Mouse (Mus musculus) B cell, adult 2 months (primary cell): Measurements from ENCODE around the gene AC161166.1.
A peak's percentile ranks its signal among the peaks of the same experiment; 100 is the strongest.
"Not testable (repeated sequence)": the region's sequence is repeated elsewhere in the genome, so short reads cannot be mapped to it uniquely, and the experiment has no call there.

ENCODE experiments used
- DNase-seq, 2 experiments: peaks; one replicate each; pipeline ENCODE4 v3.0.0; 2022

The AC161166.1 gene

DNA sequence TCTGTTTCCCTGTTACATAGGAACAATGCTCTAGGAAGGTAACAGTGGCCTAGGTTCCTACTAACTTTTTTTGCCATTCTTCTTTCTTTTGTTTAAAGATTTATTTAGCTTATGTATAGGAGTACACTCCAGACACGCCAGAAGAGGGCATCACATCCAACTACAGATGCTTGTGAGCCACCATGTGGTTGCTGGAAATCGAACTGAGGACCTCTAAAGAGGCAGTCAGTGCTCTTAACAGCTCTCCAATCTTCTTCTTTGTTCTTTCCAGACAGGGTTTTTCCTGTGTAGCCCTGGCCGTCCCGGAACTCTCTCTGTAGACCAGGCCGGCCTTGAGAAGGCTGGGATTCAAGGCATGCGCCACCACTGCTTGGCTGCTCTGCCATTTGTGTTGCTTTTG, 12.7 kb upstream of the AC161166.1 start:
- DNase-seq, result no peak

DNA sequence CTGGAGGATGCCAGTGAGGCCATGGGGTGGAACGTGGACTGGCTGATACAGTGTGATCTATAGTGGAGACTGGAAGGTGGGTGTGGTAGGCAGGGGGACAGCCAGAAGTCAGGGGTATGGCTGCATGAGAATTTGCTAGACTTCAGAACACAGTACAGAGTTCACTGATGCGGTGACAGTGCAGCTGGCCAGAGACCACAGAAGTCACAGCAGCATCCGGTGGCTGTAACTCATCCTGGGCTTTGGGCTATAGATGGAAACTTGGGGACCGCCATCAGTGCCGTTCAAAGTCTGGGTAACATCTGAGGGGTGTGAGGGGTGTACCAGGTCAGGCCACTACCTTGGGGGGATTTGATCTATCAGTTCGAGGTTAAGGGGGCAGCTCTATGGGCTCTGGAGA, 11.5 kb upstream of the AC161166.1 start:
- DNase-seq, result no peak

DNA sequence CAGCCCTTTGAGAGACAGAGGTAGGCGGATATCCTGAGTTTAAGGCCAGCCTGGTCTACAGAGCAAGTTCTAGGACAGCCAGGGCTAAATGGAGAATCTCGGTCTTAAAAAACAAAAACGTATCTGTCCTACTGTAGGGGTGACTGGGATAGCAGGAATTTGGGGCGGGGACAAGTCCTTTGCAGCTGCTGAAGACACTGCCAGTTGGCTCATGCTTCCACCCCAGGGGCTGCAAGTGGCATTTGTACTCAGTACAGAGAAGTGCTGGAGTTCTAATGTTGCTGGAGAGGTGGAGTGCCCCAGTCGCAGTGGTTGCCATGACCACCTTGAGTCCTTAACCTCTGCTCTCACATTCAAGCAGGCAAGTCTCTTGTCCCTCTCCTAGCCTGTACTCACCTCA, 10.6 kb upstream of the AC161166.1 start:
- no peak for DNase-seq

DNA sequence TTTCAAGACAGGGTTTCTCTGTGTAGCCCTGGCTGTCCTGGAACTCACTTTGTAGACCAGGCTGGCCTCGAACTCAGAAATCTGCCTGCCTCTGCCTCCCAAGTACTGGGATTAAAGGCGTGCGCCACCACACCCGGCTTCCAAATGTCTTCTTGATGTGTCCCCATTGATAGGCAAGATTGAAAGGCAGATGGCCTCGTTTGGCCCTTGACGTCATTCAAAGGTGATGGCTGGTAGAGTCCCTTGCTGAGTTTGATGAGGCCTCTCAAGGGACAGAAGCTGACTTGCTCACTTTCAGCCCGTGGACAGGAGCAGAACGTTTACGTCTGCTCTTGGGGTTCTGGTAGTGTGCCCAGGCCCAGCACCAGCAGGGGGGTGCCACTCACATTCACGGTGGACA, 7.8 kb upstream of the AC161166.1 start:
- not testable (repeated sequence) for DNase-seq

DNA sequence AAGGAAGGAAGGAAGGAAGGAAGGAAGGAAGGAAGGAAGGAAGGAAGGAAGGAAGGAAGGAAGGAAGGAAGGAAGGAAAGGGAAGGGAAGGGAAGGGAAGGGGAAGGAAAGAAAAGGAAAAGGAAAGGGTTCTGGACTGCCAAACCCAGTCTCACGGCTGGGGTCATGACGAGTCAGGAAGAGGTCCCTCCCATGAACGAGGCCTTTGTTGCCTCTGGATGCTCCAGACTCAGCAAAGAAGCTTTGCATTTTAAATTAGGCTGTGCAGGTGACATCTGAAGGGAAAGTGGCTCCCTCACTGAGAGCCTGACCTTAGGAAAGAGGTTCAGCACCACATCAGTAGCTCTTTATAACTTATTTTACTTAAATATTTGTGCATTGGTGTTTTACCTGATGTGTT, 6.9 kb upstream of the AC161166.1 start:
- no peak for DNase-seq

DNA sequence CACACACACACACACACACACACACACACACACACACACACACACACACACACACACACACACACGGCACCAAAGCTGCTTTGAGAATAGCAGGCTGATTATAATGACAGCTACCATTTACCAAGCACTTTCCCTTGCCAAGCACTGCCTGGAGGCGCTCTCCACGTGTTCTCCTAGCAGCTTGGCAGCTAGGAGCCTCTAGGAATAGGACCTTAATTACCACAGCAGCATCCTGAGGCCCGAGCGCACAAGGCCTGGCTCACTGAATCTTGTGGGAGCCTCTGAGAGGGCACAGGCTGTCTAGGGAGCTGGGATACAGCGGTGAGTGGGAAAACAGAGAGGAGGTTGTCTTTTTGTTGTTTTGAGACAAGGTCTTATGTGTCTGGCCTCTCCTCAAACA, 5.4 kb upstream of the AC161166.1 start:
- no peak for DNase-seq

DNA sequence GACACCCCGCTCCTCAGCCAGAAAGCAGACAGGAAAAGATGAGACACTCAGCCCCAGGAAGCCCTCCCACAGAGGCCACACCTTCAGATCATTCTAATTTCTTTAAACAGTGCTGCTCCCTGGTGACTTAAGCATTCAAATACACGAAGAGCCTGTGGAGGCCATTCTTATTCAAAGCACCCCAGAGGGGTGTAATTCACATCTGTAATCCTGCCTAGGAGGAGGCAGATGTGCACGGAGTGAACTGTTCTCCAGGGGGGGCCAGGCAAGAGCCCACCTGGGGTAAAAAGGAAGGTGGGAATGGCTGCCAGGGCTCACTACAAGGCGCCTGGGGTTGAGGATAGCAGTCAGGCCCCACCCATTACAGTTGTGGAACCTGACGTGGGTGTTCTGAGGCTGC, 4.8 kb upstream of the AC161166.1 start:
- no peak for DNase-seq

DNA sequence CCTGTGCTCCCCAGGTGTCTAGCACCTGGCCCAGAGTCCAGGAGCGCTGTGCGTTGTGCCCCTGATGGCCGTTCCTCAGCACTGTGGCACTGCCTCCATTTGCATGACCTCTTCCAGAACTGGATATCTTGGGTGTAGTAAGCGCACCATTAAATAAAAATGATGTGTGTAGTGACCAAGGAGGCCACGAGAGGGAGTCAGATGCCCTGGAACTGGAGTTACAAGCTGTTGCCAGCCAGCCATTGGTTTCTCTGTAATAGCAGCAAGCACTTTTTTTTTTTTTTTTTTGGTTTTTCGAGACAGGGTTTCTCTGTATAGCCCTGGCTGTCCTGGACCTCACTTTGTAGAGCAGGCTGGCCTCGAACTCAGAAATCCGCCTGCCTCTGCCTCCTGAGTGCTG, 4.1 kb upstream of the AC161166.1 start:
- DNase-seq, result peak; percentile 51 to 58

DNA sequence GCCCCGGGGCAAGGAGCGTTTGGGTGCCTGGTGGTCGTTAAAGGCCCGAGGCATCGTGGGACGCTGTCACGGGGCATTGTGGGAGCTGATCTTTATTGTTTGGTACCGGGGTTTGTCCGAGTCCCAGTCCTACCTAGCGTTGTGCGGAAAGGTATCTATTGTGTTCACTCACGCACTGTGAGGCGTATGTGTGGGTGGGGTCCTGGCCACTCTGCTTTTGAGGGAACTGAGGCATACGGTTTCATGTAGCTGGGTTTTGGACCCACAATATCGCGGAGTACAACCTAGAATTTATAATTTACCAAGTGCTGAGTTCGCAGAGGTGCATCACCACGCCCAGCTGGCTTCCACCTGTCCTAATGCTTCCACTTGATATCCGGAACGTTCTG, 4.5 kb downstream of the AC161166.1 start:
- DNase-seq, result no peak

DNA sequence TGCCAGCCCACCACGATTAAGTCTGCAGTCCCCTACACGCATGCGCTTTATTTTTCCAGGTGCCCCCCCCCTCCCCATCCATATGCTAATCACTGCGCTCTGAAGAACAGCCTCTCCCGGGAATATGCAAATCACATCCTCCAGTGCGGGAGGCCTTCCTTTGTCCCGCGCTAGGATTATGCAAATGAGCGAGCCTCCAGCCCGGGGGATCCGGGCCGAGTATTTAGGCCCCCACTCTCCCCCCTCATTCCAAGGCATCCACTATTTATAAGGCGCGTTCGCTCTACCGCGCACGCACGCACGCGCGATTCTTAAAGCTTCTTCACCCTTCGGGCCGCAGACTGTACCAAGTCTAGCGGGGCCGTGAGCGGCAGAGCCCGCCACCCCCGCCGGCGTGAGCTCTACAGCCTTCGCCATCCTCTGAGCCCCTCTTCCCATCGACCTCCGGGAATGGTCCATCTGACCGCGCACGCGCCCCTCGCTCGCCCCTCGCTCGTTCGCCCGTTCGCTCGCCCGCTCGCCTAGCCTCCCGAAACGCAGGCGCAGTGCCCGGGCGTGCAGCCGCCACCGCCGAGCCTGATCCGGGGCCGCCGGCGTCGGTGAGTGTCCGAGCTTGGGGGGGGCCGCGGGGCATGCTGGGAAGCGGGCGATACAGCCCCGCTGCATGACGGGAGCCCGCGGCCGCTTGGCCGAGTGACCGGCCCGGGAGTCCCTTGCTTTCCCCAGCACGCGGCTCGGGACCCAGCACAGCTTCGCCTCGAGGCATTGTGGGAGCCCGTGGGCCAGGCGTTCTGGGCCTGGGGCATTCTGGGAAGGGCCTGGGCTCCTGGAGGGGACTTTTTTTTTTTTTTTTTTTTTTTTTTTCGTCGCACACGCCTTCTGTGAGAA, 5.2 kb downstream of the AC161166.1 start, which contains the start of gene Zfp428:
TSS of gene Zfp428 (plus strand) at position 169 of the 888 bp plus-strand sequence.
- DNase-seq, result peak; percentile 65 to 70

DNA sequence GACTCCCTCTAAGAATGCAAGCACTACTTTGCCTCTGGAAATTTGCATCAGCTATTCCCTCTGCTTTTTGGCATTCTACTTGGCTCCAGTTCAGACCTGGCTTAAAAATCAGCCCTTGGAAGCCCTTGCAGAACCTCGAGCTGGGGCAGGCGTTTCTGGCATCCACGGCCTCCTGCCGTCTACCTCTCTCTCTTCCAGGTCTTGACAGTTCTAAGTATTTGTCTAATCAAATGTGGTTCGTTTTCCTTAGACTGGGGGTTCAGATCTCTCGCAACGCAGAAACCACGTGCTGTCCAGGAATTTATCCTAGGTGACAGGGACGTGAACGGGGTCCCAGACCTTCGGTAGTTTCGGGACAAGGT, 5.8 kb downstream of the AC161166.1 start:
- no peak for DNase-seq

DNA sequence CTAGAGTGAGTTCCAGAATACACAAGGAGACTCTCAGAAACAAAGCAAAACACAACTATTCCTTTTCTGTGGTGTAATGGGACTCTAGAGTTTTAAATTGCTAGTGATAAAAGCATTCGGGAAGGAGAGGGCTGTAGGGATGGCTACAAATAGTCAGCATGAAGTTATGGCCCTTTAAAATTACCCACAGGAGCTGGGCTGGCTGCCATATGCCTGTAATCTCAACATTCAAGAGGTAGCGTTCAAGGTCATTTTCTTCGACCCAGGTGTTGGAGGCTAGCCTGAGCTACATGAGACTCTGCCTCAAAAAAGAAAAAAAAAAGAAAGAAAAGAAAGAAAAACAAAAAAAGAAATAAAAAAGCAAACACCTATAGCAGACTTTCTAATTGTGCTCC, 6.2 kb downstream of the AC161166.1 start:
- no peak for DNase-seq

DNA sequence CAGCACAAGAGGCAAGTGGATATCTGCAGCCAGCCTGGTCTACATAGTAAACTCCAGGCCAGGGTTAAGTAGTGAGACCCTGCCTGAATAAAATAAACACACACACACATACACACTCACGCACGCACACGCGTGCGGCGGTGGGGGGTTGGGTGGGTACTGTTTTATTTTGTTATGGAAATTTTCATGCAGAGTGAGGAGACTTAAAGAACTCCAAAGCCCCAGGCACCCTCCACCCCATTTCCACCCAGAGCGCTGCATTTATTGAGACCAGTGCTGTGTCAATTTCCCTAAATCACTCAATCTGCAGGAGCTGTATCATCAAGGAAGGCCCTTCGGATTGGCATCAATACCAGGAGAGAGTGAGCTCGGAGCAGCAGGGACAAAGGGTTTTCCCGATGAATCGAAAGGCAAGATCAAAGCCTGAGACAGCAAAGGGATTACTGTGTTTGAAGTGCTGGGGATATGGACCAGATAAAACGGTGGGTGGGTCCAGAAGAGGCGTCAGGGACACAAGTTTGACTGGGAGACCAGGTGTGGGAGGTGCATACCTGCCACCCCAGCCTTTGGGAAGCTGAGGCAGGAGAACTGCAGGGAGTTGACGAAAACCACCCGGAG, 6.7 kb downstream of the AC161166.1 start:
- DNase-seq, result no peak

DNA sequence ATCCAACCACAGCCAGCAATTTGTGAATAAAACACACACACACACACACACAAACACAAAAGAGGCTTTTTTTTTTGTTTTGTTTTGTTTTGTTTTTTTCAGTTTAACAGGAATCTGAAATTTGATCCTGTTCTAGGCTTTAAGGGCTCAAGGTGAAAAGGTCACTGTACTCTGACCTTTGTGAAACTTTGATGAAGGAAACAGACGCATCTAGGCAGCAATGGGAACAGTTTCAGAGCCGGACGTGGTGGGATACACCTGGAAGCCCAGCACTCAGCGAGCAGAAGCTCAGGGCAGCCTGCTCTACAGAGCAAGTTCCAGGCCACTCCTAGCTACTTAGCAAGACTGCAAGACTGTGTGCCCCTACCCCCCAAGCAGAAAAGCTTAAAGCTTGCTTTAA, 7.4 kb downstream of the AC161166.1 start:
- no peak for DNase-seq

DNA sequence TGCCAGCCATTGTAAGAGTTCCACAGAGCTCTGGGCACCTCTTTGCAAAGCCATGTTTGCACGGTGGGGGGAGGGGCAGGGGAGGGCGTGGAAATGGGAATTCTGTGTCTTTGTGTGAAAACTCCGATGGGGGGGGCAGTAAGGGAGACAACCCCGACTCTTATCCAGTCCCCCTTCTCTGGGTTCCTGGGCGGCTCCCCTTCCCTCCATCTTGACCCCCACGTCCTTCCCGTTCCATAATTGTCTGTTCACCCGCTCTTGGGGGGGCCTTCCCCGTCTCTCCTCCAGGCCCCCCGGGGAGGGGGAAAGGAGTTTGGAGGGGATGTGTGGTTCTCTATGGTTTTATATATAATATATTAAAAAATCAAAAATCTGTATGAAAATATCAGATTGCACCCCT, 8.3 kb downstream of the AC161166.1 start:
- DNase-seq, result no peak

DNA sequence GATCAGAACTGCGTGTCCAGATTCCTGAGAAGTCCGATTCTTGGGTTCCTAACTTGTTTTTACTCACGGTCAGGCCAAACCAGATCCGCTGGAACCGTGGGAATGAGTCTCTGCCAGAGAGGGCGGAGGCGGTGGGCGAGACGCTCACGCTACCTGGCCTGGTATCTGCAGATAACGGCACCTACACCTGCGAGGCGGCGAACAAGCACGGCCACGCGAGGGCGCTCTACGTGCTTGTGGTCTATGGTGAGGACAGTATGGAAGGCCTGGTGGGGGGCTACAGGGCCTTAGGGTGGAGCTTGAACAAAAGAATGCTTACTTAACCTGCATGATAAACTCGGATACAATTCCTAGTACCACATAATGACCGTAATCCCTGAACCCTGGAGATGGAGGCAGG, 10.8 kb downstream of the AC161166.1 start:
- DNase-seq, result peak; percentile 55 to 58

DNA sequence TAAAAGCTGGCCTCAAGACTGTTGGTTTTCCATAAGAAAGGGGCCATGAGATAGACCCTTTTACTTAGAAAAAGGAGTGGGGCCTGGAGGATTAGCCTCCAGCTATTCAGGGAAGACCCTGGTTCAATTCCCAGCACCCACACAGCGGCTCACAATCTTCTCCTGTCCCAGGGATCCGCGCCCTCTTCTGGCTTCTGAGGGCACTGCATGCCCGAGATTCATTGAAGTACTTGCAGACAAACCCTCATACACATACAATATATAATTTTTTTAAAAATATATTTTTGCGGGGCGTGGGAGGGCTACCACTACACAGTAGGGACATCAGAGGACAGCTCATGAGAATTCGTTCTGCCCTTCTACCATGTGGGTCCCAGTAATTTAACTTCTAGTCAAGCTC, 11.3 kb downstream of the AC161166.1 start:
- peak; percentile 72 for DNase-seq

DNA sequence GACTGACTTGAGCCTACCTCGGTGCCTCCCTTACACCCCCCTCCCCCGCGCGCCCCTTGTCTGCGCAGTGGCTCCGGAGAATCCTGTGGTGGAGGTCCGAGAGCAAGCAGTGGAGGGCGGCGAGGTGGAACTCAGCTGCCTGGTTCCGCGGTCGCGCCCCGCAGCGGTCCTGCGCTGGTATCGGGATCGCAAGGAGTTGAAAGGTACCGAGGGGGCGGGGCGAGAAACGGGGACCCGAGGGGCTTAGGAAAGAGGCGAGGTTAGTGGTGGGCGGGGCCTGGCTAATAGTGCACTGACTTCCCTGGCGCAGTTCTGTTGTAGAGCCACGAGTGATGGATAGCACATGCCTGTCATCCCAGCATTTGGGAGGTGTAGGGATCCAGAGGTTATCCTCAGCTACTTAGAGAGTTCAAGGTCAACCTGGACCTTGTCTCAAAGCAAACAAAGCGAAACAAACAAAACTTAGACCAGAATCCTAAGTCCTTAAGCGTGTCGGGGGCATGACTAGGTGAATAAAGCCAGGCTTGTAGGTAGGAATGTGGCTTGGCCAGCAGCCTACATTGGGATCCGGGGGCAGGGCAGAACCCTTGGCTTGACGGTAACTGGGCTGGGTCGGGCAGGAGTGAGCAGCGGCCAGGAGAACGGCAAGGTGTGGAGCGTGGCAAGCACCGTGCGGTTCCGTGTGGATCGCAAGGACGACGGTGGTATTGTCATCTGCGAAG, 12.2 kb downstream of the AC161166.1 start:
- peak; percentile 35 for DNase-seq

DNA sequence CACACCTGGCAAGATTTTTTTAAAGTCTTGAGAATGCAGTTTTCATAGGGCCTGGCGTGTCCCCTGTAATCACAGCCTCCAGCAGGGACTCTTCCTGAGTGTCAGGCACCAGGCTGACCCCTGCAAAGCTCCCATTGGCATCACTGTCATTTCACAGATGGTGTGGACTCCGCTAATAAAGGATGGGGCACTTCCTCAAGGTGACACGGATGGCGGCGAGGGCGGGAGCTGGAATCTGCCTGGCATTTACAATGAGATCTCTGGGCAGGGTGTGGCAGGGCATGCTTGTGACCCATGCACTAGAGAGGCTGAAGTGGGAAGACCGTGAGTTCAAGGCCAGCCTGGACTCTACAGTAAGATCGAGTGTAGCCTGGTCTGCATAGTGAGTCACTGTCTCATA, 24.0 kb downstream of the AC161166.1 start:
- no peak for DNase-seq

DNA sequence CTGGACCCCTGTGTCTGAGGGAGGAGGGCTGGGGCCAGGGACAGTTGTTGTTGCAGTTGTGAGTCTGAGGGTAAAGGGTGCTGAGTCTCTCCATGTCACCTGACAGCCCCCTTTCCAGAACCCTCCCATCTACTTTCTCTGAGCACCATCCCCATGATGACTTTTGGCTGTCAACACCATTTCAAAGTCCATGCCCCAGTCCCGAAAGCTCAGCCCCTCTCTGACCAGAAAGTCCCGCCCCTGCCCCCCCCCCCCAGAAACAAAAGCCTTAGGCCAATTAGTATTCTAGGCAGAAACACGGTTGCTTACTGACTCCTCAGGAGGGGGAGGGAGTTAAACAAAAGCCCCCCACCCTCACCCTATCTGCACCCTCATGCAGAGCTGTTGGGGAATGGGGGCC, 24.9 kb downstream of the AC161166.1 start:
- no peak for DNase-seq

DNA sequence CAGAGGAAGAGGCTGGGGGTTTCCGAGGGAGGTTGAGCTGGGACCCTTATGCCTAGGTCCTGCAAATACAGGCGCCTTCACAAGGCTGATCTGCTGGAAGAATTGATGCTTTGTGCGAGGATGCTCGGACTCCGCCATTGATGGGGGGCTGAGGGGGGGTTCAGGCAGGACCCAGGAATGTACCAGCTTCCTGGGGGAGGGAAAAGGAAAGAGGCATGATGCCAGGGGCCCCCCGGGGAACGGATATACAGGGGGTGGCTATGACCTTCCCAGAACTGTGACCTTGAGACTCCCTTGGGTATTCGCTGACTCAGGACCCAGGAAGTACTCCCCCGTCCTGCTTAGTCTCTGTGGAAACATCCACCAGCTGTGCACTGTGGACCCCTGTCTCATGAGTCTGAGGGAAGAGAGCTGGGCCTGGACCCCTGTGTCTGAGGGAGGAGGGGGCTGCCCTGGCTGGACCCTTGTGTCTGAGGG, 25.6 kb downstream of the AC161166.1 start:
- DNase-seq, result peak in 1 of 2 experiments; percentile 0

DNA sequence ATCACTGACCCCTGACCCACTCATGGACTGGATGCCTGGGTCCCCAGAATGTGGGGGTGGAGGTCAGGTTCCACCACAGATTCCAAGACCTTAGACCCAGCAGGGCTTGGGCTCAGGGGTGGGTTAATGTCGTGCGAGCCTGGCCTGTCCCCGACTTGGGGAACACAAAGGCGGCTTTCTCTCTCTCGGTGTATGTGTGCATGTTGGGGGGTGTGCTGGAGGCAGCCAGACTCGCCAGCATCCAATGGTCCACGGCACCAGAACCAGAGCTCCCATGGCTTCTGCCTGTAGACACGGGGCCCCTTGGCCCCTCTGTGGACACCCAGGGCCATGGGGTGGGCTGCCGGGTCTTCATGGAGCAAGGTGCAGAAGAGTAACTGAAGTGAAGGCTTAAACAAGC, 26.8 kb downstream of the AC161166.1 start:
- no peak for DNase-seq

DNA sequence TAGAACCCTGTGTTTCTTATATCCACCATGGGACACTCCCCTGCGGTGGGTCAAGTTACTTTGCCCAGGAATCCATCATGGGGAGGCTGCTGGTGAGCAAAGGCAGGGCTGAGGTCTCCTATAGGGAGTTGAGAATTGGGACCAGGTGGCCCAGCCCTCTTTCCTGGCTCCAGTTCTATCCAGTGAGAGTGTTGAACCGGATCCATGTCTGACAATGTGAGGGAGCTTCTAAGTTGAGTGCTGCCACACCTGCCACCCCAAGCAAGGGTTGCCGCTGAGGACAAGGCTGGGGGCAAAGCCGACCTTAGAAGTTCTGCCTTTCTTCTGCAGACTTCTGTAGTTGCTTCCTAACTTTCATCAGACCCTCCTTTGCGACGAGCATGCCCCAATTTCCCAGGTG, 29.0 kb downstream of the AC161166.1 start:
- peak in 1 of 2 experiments; percentile 8 for DNase-seq
